Mouse (Mus musculus): ENCODE measurements around the gene Herpud1. TPM values are rescaled to one million over a fixed set of nuclear protein-coding genes. Genes with fewer than 3 reads are reported as not detected.

The Herpud1 gene
- polyA plus RNA-seq, 1 experiment from 2014 or later = 93.1 TPM

- no peak overlapping the region for H3K4me2 ChIP-seq (replicated peaks; ENCODE audit: low read depth, low read length)
- H3K4me3 ChIP-seq (ENCODE audit: low read depth, low read length) = no peak overlapping the region
- no peaks in the 10 kb centered on the region for H3K27me3 ChIP-seq (ENCODE audit: control insufficient read depth, insufficient read depth, low read length)
- H3K36me3 ChIP-seq (ENCODE audit: control insufficient read depth, insufficient read depth, low read length) = no peaks in the 10 kb centered on the region
- 75% methylated on average over 3 of the region's 3 CpGs for WGBS
- H3K9me3 ChIP-seq (ENCODE audit: control insufficient read depth, low read depth, low read length) = no peaks in the 10 kb centered on the region
- H3K27ac ChIP-seq (ENCODE audit: low read length) = no peak overlapping the region
- no peak overlapping the region for H3K9ac ChIP-seq (replicated peaks; ENCODE audit: low read depth, low read length)
- H3K4me1 ChIP-seq (ENCODE audit: control insufficient read depth, insufficient read depth, low read length) = no peaks in the 10 kb centered on the region
- ATAC-seq (ENCODE audit: insufficient number of reproducible peaks, insufficient read depth, low FRiP score, low read depth) = no peak
Measured at GRCm38 (mm10) chr8:94436900-94437299, 50.7 kb downstream of the Herpud1 start.

DNA sequence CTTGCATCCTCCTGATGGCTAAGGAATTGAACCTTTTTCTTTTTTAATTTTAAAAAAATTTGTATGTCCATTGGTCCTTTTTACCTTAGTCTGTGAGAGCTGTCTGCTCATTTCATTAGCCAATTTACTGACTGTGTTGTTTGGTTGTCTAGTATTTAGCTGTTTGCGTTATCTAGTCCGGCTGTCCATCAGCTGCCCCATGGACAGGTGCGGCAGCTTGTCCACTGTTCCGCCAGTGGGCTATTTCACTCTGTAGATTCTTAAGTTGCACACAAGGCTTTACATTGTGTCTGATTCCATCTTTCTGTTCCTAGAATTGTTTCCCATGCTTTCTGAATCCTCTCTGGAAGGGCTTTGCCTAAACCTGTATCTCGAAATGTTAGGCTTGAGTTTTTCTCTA is 52.4 kb downstream of the Herpud1 start:
- no peaks in the 10 kb centered on the region for H3K36me3 ChIP-seq (ENCODE audit: control insufficient read depth, insufficient read depth, low read length)
- H3K27ac ChIP-seq (ENCODE audit: low read length) = no peak overlapping the region
- no peaks in the 10 kb centered on the region for H3K4me1 ChIP-seq (ENCODE audit: control insufficient read depth, insufficient read depth, low read length)
- H3K4me2 ChIP-seq (replicated peaks; ENCODE audit: low read depth, low read length) = no peak overlapping the region
- no peaks in the 10 kb centered on the region for H3K27me3 ChIP-seq (ENCODE audit: control insufficient read depth, insufficient read depth, low read length)
- no peak overlapping the region for H3K9ac ChIP-seq (replicated peaks; ENCODE audit: low read depth, low read length)
- H3K9me3 ChIP-seq (ENCODE audit: control insufficient read depth, low read depth, low read length) = no peaks in the 10 kb centered on the region
- ATAC-seq (ENCODE audit: insufficient number of reproducible peaks, insufficient read depth, low FRiP score, low read depth) = no peak
- H3K4me3 ChIP-seq (ENCODE audit: low read depth, low read length) = no peak overlapping the region
- 87% methylated on average over 5 of the region's 5 CpGs for WGBS

GRCm38 (mm10) chr8:94439691-94440090 is 53.5 kb downstream of the Herpud1 start:
- H3K36me3 ChIP-seq (ENCODE audit: control insufficient read depth, insufficient read depth, low read length) = no peaks in the 10 kb centered on the region
- ATAC-seq (ENCODE audit: insufficient number of reproducible peaks, insufficient read depth, low FRiP score, low read depth) = no peak
- H3K9ac ChIP-seq (replicated peaks; ENCODE audit: low read depth, low read length) = no peak overlapping the region
- H3K4me2 ChIP-seq (replicated peaks; ENCODE audit: low read depth, low read length) = no peak overlapping the region
- H3K27ac ChIP-seq (ENCODE audit: low read length) = no peak overlapping the region
- H3K4me1 ChIP-seq (ENCODE audit: control insufficient read depth, insufficient read depth, low read length) = no peaks in the 10 kb centered on the region
- no peaks in the 10 kb centered on the region for H3K9me3 ChIP-seq (ENCODE audit: control insufficient read depth, low read depth, low read length)
- no peaks in the 10 kb centered on the region for H3K27me3 ChIP-seq (ENCODE audit: control insufficient read depth, insufficient read depth, low read length)
- H3K4me3 ChIP-seq (ENCODE audit: low read depth, low read length) = no peak overlapping the region

- no peaks in the 10 kb centered on the region for H3K36me3 ChIP-seq (ENCODE audit: control insufficient read depth, insufficient read depth, low read length)
- ATAC-seq (ENCODE audit: insufficient number of reproducible peaks, insufficient read depth, low FRiP score, low read depth) = no peak
- WGBS = 86% methylated on average over 1 of the region's 1 CpGs
- H3K4me1 ChIP-seq (ENCODE audit: control insufficient read depth, insufficient read depth, low read length) = no peaks in the 10 kb centered on the region
- H3K9ac ChIP-seq (replicated peaks; ENCODE audit: low read depth, low read length) = no peak overlapping the region
- no peaks in the 10 kb centered on the region for H3K9me3 ChIP-seq (ENCODE audit: control insufficient read depth, low read depth, low read length)
- no peak overlapping the region for H3K27ac ChIP-seq (ENCODE audit: low read length)
- no peak overlapping the region for H3K4me2 ChIP-seq (replicated peaks; ENCODE audit: low read depth, low read length)
- H3K4me3 ChIP-seq (ENCODE audit: low read depth, low read length) = no peak overlapping the region
- H3K27me3 ChIP-seq (ENCODE audit: control insufficient read depth, insufficient read depth, low read length) = no peaks in the 10 kb centered on the region
Measured at GRCm38 (mm10) chr8:94440389-94440788, 54.2 kb downstream of the Herpud1 start.

DNA sequence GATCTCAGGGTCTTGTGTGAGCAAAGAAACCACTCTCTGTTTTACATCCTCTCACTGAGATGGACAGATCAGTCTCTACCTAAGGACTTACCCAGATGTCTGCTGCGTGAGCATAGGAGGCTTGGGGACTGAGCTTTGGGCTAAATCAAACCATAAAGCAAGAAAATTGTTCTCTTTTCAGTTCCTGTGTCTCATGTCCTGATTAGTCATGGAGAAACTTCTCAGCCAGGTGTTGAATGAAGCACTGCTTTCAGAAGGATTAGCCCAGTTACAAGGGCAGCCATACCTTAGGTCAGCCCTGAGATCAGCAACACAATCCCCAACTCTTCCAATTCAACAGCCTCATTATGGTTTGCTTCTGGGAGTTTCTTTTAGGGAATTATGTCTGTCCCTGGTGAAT is 55.4 kb downstream of the Herpud1 start:
- ATAC-seq (ENCODE audit: insufficient number of reproducible peaks, insufficient read depth, low FRiP score, low read depth) = no peak
- WGBS = 89% methylated on average over 1 of the region's 1 CpGs
- Histone ChIP-seq H3K27me3 (ENCODE audit: control insufficient read depth, insufficient read depth, low read length) (no peaks in the 10 kb centered on the region), H3K9ac (replicated peaks; ENCODE audit: low read depth, low read length) (no peak overlapping the region), H3K9me3 (ENCODE audit: control insufficient read depth, low read depth, low read length) (no peaks in the 10 kb centered on the region), H3K36me3 (ENCODE audit: control insufficient read depth, insufficient read depth, low read length) (no peaks in the 10 kb centered on the region), H3K4me1 (ENCODE audit: control insufficient read depth, insufficient read depth, low read length) (no peaks in the 10 kb centered on the region), H3K27ac (ENCODE audit: low read length) (no peak overlapping the region), H3K4me3 (ENCODE audit: low read depth, low read length) (no peak overlapping the region), H3K4me2 (replicated peaks; ENCODE audit: low read depth, low read length) (no peak overlapping the region)

- ATAC-seq (ENCODE audit: insufficient number of reproducible peaks, insufficient read depth, low FRiP score, low read depth) = no peak
- 82% methylated on average over 3 of the region's 3 CpGs for WGBS
- Histone ChIP-seq H3K27me3 (ENCODE audit: control insufficient read depth, insufficient read depth, low read length) (no peaks in the 10 kb centered on the region), H3K36me3 (ENCODE audit: control insufficient read depth, insufficient read depth, low read length) (no peaks in the 10 kb centered on the region), H3K4me1 (ENCODE audit: control insufficient read depth, insufficient read depth, low read length) (no peaks in the 10 kb centered on the region), H3K9ac (replicated peaks; ENCODE audit: low read depth, low read length) (no peak overlapping the region), H3K4me3 (ENCODE audit: low read depth, low read length) (no peak overlapping the region), H3K4me2 (replicated peaks; ENCODE audit: low read depth, low read length) (no peak overlapping the region), H3K27ac (ENCODE audit: low read length) (no peak overlapping the region), H3K9me3 (ENCODE audit: control insufficient read depth, low read depth, low read length) (no peaks in the 10 kb centered on the region)
Measured at GRCm38 (mm10) chr8:94443153-94443552, 56.9 kb downstream of the Herpud1 start.

DNA sequence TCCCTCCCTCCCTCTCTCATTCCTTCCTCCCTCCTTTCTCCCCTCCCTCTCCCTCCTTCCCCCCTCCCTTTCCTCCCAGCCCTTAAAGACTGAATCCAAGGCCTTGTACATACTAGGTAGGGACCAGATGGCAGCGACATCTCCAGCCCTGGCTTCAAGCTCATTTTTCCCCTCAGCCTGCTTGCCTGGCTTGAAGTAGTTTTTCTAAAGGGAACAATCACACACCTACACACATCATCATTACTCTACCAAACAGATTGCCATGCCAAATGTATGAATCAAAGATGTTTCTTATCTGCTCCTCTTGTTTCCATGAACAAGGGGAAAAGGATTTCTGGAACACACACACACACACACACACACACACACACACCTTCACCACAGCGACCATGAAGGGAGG is 58.2 kb downstream of the Herpud1 start:
- no peak overlapping the region for H3K4me3 ChIP-seq (ENCODE audit: low read depth, low read length)
- H3K27ac ChIP-seq (ENCODE audit: low read length) = no peak overlapping the region
- H3K9me3 ChIP-seq (ENCODE audit: control insufficient read depth, low read depth, low read length) = no peaks in the 10 kb centered on the region
- no peaks in the 10 kb centered on the region for H3K36me3 ChIP-seq (ENCODE audit: control insufficient read depth, insufficient read depth, low read length)
- ATAC-seq (ENCODE audit: insufficient number of reproducible peaks, insufficient read depth, low FRiP score, low read depth) = no peak
- H3K27me3 ChIP-seq (ENCODE audit: control insufficient read depth, insufficient read depth, low read length) = no peaks in the 10 kb centered on the region
- no peak overlapping the region for H3K9ac ChIP-seq (replicated peaks; ENCODE audit: low read depth, low read length)
- WGBS = 64% methylated on average over 2 of the region's 2 CpGs
- H3K4me1 ChIP-seq (ENCODE audit: control insufficient read depth, insufficient read depth, low read length) = no peaks in the 10 kb centered on the region
- H3K4me2 ChIP-seq (replicated peaks; ENCODE audit: low read depth, low read length) = no peak overlapping the region

Other genes with a start within 250 kb of the Herpud1 start
- not detected in 2 replicates for gene Mt4, start 249.2 kb upstream of the Herpud1 start, polyA plus RNA-seq (2014; fragmentation: Nextera tagmentation; extraction: Ambion mirVana)
- gene Mt3, start 233.8 kb upstream of the Herpud1 start, polyA plus RNA-seq (2014; fragmentation: Nextera tagmentation; extraction: Ambion mirVana) = 3.6 and 6.4 TPM in 2 replicates
- gene Mt2, start 213.8 kb upstream of the Herpud1 start, polyA plus RNA-seq (2014; fragmentation: Nextera tagmentation; extraction: Ambion mirVana) = 310 and 332 TPM in 2 replicates
- 888 and 910 TPM in 2 replicates for gene Mt1, start 207.4 kb upstream of the Herpud1 start, polyA plus RNA-seq (2014; fragmentation: Nextera tagmentation; extraction: Ambion mirVana)
- gene Nup93, start 171.9 kb upstream of the Herpud1 start, polyA plus RNA-seq (2014; fragmentation: Nextera tagmentation; extraction: Ambion mirVana) = 74.6 and 82.1 TPM in 2 replicates
- gene Slc12a3, start 57.2 kb upstream of the Herpud1 start, polyA plus RNA-seq (2014; fragmentation: Nextera tagmentation; extraction: Ambion mirVana) = not detected in 2 replicates
- 0.29 and 1.4 TPM in 2 replicates for gene Nlrc5, start 47.9 kb downstream of the Herpud1 start, polyA plus RNA-seq (2014; fragmentation: Nextera tagmentation; extraction: Ambion mirVana)
- gene Cpne2, start 146.6 kb downstream of the Herpud1 start, polyA plus RNA-seq (2014; fragmentation: Nextera tagmentation; extraction: Ambion mirVana) = 12.2 and 14.9 TPM in 2 replicates
- 35.2 and 36.5 TPM in 2 replicates for gene Rspry1, start 215.5 kb downstream of the Herpud1 start, polyA plus RNA-seq (2014; fragmentation: Nextera tagmentation; extraction: Ambion mirVana)
- gene Fam192a, start 215.6 kb downstream of the Herpud1 start, polyA plus RNA-seq (2014; fragmentation: Nextera tagmentation; extraction: Ambion mirVana) = 57.1 and 72.0 TPM in 2 replicates